Comparison of ENCODE assay signal across 7 mouse cellular contexts in genomic region chr16:32645361-32645914, GRCm38 (mm10). TPM values are rescaled to one million over a fixed set of nuclear protein-coding genes. Genes with fewer than 3 reads are reported as not detected.
DNase-seq lines count a peak whose midpoint lies in the region; ATAC-seq and TF ChIP-seq lines count a peak whose summit lies in the region.

No protein-coding gene starts in this region.

- no peak for TF ChIP-seq POLR2A in small intestine, adult 2 months (IDR thresholded peaks at IDR 0.05; ENCODE audit: low read depth, low read length)

- H3K9ac ChIP-seq in heart, embryonic 13.5 days = peak overlapping the region; percentile 96

- peak overlapping the region; percentile 90 for H3ac ChIP-seq in C2C12 (ENCODE audit: control insufficient read depth, insufficient read length, low read depth)

- no peaks in the 10 kb centered on the region for H3K9me3 ChIP-seq in heart, embryonic 13.5 days

- peak overlapping the region; percentile 95 for H3K4me2 ChIP-seq in heart, embryonic 13.5 days

- H3K27ac ChIP-seq in heart, embryonic 13.5 days (replicated peaks) = no peak overlapping the region
- no peak overlapping the region for H3K27ac ChIP-seq in small intestine, adult 2 months (ENCODE audit: insufficient read depth, low read depth, low read length)

- no peak for ATAC-seq in heart, embryonic 13.5 days (ENCODE audit: extremely low read depth, insufficient number of reproducible peaks, low FRiP score, low TSS enrichment)

- no peaks in the 10 kb centered on the region for H3K27me3 ChIP-seq in C2C12 (ENCODE audit: control insufficient read depth, insufficient read depth, insufficient read length)
- no peaks in the 10 kb centered on the region for H3K27me3 ChIP-seq in heart, embryonic 13.5 days (replicated peaks)
- no peaks in the 10 kb centered on the region; the same call in 1 of the 2 replicates for H3K27me3 ChIP-seq in small intestine, adult 2 months (ENCODE audit: control insufficient read depth, insufficient read depth, low read length)

- TF ChIP-seq CTCF in C2C12 (IDR thresholded peaks at IDR 0.05; ENCODE audit: control insufficient read depth, insufficient read depth, insufficient read length) = peak; percentile 34
- peak; percentile 58; the same call in 1 of the 2 replicates for TF ChIP-seq CTCF in small intestine, adult 2 months (IDR thresholded peaks at IDR 0.05; ENCODE audit: extremely low read depth, insufficient read length, insufficient replicate concordance, low read depth, low read length)

- DNase-seq in ES-CJ7 (ENCODE audit: low read depth, low spot score) = peak; percentile 50
- DNase-seq in cerebellum, adult 8-10 months = peak; percentile 85
- peak; percentile 61 for DNase-seq in kidney, postnatal 10 days
- peak; percentile 76 for DNase-seq in lung, postnatal 36 days

- H3K79me2 ChIP-seq in C2C12 (ENCODE audit: control insufficient read depth, insufficient read depth) = peaks cover 64% of the 10 kb centered on the region

- peaks cover 51% of the 10 kb centered on the region for H3K79me3 ChIP-seq in C2C12 (ENCODE audit: low read depth)

- H3K4me1 ChIP-seq in heart, embryonic 13.5 days = peaks cover 32% of the 10 kb centered on the region
- H3K4me1 ChIP-seq in small intestine, adult 2 months (ENCODE audit: control insufficient read depth, insufficient read depth, insufficient read length, low read length) = peaks cover 16% of the 10 kb centered on the region

- WGBS in heart, embryonic 13.5 days = 10% methylated on average over 14 of the region's 14 CpGs
- 8% methylated on average over 14 of the region's 14 CpGs for WGBS in small intestine, adult 2 months

- peak overlapping the region; percentile 63 for H3K4me3 ChIP-seq in C2C12 (ENCODE audit: insufficient read depth, poor library complexity, severe bottlenecking)
- H3K4me3 ChIP-seq in heart, embryonic 13.5 days = peak overlapping the region; percentile 91
- peak overlapping the region; percentile 82 for H3K4me3 ChIP-seq in small intestine, adult 2 months (ENCODE audit: low read depth, low read length)

- peaks cover 7% of the 10 kb centered on the region for H3K36me3 ChIP-seq in C2C12 (ENCODE audit: control insufficient read depth, insufficient read depth)
- H3K36me3 ChIP-seq in heart, embryonic 13.5 days = no peaks in the 10 kb centered on the region
- no peaks in the 10 kb centered on the region for H3K36me3 ChIP-seq in small intestine, adult 2 months (ENCODE audit: control insufficient read depth, insufficient read depth, low read length)

TF ChIP-seq in C2C12, 6 proteins besides CTCF, POLR2A, EP300 and RAD21:
- TF ChIP-seq USF1 (IDR thresholded peaks at IDR 0.05; ENCODE audit: low read depth) (peak; percentile 91), MYOG (IDR thresholded peaks at IDR 0.05; ENCODE audit: control insufficient read depth, extremely low read depth, insufficient read length) (no peak), CEBPB (IDR thresholded peaks at IDR 0.05; ENCODE audit: low read depth) (peak; percentile 88), FOSL1 (IDR thresholded peaks at IDR 0.05; ENCODE audit: insufficient read depth, low read length, poor library complexity, severe bottlenecking) (no peak), MYOD1 (IDR thresholded peaks at IDR 0.05; ENCODE audit: control insufficient read depth, insufficient read length, low read depth) (peak; percentile 1), MAX (IDR thresholded peaks at IDR 0.05) (peak; percentile 68)

RNA-seq across cellular contexts. Expression of gene Tnk2, which starts 1.8 kb away (rescaled TPM):
- polyA plus RNA-seq in C2C12 (2012; fragmentation: generic; extraction: Trizol) = 78.4 TPM
- polyA plus RNA-seq in heart, embryonic 13.5 days (2015; fragmentation: Nextera tagmentation; extraction: Ambion mirVana) = 7.1 and 8.7 TPM in 2 replicates
- polyA plus RNA-seq in small intestine, adult 2 months (2012; rRNA removed) = 57.5 and 97.6 TPM in 2 replicates

RNA-seq across cellular contexts. Expression of gene Tfrc, which starts 36.7 kb away (rescaled TPM):
- 25.1 TPM for polyA plus RNA-seq in C2C12 (2012; fragmentation: generic; extraction: Trizol)
- polyA plus RNA-seq in heart, embryonic 13.5 days (2015; fragmentation: Nextera tagmentation; extraction: Ambion mirVana) = 32.7 and 34.7 TPM in 2 replicates
- 1.9 and 3.0 TPM in 2 replicates for polyA plus RNA-seq in small intestine, adult 2 months (2012; rRNA removed)
